Mouse (Mus musculus) megakaryocyte, embryonic 14.5 days (primary cell): Measurements from ENCODE around the gene Gm5244.

Experiments used
- FLI1 ChIP-seq: IDR thresholded peaks from 2 replicates; pipeline ENCODE4 v1.6.1; 2012; ENCODE audit warnings: low read length, inconsistent platforms, mixed read lengths
- GATA1 ChIP-seq: IDR thresholded peaks from 3 replicates; pipeline ENCODE4 v1.6.1; 2012; ENCODE audit warnings: mixed read lengths, low read length, inconsistent platforms, borderline replicate concordance

GRCm38 (mm10) chr19:12798404-12798803 lies 48.1 kb upstream of the Gm5244 start:
- no peak for TF ChIP-seq GATA1
- no peak for TF ChIP-seq FLI1
